Mouse (Mus musculus) gastrocnemius, adult 8-10 months (tissue): Measurements from ENCODE around the gene Phyhd1. TPM values are rescaled to one million over a fixed set of nuclear protein-coding genes. Genes with fewer than 3 reads are reported as not detected.

ENCODE experiments used
- DNase-seq, 2 experiments: peaks; one replicate each; pipeline ENCODE4 v3.0.0; 2022; ENCODE audit warnings: low spot score in 2 of 2
- total RNA-seq, 4 experiments: library from RNA; stranded (reverse); gene quantifications; 2 replicates each; pipeline ENCODE4 v1.2.4; 2022

The Phyhd1 gene
- total RNA-seq, 4 experiments from 2014 or later: 7.7 to 14.2 (median 11.0) TPM

DNA sequence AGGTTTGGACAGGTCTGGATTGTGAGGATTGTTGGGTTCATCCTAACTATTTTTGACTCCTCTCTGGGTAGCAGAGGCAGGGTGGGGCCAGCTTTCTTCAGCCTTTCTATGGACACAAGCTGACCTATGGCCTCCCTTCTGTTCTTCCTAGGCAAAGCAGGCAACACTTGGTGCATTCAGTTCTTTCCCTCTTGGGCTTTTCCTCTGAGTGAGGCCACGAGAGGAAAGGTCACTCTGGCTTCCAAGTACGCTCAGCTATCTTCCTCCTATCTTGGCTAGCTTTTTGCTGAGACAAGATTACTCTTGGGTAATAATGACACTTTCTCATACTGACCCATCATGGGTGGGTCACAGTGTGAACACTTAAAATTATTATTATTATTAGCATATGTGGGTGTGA lies 17.2 kb downstream of the Phyhd1 start:
- no peak for DNase-seq

DNA sequence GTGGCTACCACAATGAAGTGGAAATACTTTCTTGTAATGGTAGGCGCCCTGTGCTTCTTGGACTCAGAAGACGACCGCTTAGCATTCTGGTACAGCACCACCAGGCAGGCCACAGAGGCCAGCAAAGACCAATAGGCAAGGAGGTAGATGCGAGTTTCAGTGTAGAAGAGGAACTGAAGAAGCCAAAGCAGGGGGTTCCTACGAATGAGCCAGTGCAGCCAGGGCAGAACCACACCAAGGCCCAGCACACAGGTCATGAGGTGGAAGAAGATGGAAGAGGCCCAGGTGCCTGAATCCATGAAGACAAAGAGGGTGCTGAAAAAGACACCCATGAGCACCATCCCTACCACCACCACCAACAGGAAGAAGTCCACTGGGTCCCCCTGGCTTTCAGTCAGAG lies 19.0 kb downstream of the Phyhd1 start:
- no peak for DNase-seq

DNA sequence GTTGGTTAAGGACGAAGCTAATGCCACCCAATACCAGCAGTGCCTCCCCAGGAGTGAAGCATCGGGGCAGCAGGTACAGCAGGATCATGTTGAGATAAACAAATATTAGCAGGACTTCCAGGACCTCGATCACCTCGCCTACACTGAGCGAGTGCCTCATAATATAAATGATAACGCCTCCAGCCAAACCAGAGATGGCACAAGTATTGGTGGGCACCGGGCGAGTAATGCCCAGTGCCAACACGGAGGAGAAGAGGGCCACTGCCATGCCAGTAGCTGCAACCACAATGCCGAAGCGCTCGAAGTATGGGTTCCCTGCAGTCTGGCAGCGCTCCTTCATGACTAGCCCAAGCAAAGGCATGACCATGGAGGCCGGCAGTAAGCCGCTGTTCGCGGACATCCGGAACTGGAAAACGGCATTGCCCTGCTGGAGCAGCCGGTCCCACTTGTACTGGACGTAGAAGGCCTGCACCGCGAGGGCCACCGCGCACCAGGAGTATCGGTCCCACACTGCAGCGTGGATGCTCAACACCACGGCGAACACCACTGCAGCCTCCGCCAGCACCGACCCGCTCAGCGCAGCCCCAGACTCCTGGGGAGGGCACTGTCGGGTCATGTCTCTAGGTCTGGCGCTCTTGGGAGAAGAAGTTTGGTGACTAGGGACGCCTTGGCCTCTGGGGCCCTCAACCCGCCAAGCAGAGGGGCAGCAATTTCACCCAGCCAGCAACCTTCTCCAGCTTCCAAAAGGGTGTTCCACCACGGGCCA lies 19.6 kb downstream of the Phyhd1 start:
- DNase-seq: no peak

DNA sequence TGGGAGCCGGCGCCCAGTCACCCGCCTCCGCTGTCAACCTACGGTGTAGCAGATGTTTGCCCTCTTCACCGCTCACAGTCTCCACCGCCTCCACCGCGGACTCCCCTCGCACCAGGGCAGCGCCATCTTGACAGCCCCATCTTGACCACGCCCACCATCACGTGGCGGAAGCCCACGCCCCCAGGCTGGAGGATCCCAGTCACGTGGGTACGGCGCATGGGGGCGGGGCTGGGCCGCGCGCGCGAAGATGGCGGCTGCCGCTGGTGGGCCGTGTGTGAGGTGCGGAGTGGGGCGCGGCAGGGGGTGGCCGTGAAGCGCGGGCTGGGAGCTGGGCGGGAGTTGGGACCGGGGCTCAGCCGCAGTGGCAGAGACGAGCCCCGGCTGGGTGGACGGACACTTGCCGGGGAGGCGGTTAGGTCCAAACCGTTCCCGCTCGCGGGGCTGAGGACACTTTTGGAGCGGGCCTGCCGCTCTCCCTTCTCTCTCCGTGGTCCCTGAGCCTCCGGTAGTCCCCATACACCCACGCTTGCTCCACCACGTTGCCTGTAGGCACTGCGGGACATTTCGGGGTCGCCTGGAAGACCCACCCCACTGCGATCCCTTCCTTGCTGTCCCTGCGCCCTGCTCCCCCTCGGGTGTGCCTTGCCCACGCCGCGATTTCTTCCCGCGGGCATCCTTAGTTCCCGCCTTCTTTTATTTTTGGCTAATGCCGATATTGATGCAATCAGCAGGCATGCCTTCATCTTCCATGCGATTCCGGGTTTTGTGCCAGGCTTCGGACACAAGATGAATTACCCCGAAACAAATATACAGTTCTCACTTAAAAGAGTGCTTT lies 20.4 kb downstream of the Phyhd1 start, which contains the start of the genes Dolk and Nup188:
TSS of gene Dolk (minus strand) at position 143 of the 835 bp plus-strand sequence.
TSS of gene Nup188 (plus strand) at position 206 of the 835 bp plus-strand sequence.
- peak; percentile 92 to 94 for DNase-seq

DNA sequence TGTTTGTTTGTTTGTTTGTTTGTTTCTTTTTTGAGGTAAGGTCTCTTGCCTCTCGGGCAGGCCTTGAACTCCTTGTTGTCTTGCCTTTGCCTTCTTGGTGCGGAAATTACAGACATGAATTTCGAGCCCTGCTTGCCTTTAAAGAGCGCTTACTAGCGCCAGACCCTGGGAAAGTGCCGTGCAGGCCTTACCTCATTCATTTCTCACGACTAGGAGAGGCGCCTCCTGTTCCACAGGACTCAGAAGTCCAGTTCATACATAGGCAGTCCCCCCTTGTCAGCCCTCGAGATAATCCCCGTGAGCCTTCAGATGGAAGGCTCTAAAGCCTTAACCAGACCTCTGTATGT lies 21.0 kb downstream of the Phyhd1 start:
- DNase-seq: no peak

DNA sequence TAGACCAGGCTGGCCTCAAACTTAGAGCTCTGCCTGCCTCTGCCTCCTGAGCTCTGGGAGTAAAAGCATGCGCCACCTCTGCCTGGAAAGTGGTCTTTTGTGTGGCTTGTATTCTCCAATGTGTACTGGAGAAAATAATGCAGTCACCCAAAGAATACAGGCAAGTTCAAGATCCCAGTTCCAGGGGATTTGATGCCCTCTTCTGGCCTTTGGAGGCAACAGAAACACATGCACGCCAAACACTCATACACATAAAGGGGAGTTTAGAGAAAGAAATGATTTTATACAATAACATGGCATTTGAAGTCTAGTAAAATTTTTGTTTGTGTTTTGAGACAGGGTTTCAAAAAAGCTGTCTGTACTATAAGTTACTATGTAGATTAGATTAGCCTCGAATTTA lies 33.5 kb downstream of the Phyhd1 start:
- no peak for DNase-seq

DNA sequence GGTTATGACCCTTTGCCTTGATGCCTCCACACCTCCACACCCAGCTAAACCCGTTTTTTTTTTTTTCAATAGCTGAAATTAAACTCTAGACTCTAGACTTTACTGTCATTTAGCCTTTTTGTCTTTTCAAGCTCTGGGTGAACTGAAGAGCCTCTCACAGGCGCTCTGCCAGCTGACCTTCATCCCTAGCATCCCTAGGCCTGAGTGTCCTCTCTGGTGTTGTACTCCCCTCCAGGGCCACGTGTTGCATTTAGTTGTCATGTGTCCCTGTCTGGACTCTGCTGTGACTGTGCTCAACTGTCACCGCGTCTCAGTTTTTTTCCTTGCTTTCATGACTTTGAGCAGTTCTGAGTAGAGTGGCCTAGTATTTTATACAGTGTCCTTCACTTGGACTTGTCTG lies 34.0 kb downstream of the Phyhd1 start:
- DNase-seq: no peak

DNA sequence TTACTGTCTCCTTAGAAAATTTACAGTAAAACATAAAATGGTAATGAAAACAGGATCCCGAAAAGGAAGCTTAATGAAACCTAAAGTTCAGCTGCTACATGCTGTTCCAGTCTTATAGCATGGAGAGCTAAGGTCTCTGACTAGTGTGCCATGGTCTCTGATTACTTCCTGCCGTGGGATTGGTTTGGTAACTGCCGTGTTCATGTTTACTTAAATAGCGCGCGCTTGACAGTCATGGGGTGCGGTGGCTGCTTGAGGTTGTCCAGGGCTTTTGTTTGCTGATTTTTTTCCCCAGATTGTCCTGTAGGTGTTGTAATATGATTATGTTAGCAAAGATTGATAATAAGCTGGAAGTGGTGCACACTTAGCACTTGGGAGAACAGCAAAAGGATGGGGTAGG lies 40.1 kb downstream of the Phyhd1 start:
- DNase-seq: no peak

DNA sequence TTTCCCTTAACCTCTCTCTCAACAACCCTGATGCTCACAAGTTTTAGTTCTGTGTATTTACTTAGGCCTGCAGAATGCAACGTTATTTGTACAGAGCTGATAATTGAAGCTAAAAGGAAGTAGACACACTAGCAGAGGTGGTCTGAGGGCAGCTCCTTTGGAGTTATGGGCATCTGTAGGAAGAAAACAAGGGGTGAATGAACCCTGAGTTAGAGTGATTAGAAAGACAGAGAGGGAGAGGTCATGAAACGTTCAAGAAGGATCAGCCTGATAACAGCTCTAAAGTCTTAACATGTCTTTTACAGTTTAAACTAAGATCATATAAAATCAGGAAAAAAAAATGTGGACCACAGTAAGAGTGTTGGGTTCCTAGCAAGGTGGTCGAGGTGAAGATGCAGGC lies 43.3 kb downstream of the Phyhd1 start:
- DNase-seq: no peak

DNA sequence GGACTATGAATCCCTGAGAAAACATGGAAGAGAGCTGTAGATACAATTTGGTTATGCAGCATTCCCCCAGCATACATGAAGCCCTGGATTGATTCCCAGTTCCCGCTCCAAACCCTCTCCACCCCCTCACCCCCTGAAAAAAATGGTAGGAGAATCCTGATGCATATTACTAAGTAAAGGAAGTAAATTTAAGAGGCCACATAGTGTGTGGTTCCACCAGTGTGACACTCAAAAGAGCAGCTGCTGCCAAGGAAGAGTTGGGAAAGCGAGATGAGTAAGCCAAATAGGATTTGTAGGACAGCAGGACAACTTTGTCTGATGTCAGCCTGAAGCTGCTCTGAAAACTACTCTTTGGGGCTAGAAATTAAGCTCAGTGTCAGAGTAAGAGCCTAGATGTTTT lies 45.5 kb downstream of the Phyhd1 start:
- DNase-seq: no peak

DNA sequence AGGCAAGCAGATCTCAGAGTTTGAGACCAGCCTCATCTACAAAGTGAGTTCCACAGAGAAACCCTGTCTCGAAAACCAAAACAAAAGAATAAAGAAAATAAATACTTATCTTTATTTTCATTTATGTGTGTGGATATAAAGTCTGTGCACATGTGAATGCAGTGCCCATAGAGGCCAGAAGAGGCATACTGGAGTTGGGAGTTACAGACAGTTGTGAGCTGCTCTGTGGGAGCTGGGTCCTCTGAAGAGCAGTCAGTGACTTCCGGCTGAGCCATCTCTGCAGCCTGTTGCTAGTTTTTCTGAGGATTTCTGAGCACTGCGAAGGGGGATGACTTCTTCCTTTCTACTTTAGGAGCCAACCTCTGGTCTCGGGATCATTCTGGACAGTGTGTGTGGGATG lies 50.1 kb downstream of the Phyhd1 start:
- no peak for DNase-seq

DNA sequence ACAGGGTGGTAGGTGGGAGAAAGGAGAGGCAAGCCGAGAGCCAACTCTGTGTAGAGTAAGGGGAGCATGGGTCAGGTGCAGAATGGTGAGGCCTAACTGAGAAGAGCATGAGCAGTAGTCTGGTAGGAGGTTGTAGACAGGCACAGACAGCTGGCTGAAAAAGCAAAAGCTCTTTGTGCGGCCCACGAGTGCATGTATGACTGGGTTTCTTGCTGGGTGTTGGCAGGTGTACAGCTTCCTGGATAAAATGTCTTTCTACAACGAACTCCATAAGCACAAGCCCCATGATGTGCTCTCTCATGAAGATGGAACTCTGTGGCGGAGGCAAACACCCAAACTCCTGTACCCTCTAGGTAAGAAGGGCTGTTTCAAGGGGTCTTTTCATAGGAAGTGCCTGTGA lies 51.0 kb downstream of the Phyhd1 start:
- no peak for DNase-seq

DNA sequence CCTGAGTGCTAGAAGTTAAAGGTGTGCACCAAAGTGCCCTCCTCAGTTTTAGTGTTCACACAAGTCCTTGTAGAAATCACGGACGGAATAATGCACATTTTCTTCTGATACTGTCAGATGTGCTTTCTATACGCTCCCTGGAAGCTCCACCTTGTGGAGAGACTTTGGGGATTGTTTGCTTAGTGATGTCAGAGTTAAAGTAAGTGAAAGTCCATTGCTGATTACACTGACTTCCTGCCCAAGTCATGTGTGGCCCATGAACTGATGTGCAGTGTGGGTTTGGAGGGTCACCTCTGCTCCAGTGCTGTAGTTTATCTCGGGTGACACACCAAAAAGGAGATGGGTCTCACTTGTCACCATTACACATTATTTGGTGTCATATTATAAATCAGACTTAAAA lies 53.3 kb downstream of the Phyhd1 start:
- no peak for DNase-seq

DNA sequence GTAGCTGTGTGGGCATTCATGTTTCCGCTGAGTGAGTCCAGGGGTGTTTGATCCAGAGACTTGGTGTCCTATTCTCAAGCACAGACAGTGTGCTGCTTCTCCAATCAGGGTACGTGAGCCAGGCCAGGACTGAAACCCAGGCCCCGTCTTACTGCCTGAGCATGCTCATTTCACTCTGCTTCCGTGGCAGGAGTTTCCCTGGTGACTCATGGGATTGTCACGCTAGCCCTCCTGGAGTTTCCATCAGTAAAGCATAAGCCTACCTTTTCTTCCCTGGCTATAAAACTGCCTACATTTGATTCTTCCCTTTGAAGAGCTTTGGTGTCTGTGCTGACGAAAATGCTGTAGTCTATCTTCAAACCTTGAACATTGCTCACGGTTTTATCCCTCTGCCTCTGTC lies 57.1 kb downstream of the Phyhd1 start:
- DNase-seq: no peak

DNA sequence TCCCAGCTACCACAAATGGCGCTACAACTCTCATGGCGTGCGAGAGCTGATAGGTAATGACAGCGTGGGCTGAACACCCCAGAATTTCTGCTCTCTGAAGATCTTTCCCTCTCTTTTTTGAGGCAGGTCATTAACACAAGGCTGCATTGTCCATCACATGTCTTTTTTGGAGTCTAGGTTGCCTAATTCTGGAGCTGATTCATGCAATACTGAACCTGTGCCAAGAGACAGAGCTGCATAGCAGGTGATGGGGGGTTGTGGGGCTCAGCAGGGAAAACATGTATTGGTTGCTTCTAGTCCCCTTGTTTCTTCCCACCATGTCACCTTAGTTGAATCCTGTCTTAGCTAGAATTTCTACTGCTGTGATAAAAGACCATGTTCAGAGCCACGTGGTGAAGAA lies 59.3 kb downstream of the Phyhd1 start:
- no peak for DNase-seq

DNA sequence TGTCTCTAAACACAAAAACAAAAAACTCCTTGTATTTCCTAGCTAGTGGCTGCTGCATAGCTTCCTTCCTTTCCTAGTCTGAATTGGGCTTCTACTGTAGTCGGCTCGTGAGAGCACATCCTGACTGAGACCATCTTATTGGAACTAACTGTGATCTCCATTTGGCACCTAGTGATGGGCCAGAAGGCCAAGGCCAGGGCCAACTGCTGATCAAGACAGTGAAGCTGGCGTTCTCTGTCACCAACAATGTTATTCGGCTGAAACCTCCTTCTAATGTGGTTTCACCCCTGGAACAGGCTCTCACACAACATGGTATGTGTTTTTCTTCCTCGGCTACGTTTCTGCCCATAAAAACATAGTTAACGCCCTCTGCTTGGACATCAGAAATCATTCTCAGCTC lies 61.3 kb downstream of the Phyhd1 start:
- DNase-seq: no peak

DNA sequence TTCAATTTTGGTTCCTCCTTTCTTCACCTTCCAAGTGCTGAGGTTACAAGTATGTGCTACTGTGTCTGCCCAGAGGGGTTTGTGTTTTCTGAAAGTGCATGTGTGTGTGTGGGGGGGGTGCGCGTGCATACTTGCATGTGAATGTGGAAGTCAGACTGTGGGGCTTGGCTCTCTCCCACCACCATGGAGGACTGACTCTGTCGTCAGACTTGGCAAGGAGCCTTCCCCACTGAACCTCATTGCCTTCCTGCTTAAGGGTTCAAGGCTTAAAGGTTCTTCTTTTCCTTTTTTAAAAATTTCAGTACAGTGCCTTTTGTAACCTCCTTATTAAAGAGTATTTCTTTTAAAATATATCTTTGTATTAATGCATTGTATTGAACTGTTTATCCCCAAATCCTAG lies 62.8 kb downstream of the Phyhd1 start:
- no peak for DNase-seq

Other genes starting within 250 kb of the Phyhd1 start
- gene Wdr34, start 217.3 kb upstream of the Phyhd1 start, total RNA-seq: 1 to 10 TPM; 3.9 to 5.6 (median 4.3) TPM
- 100 to 1,000 TPM; 106 to 121 (median 118) TPM for gene Set, start 208.8 kb upstream of the Phyhd1 start, total RNA-seq
- gene Pkn3, start 188.5 kb upstream of the Phyhd1 start, total RNA-seq: 1 to 10 TPM; 2.1 to 3.2 (median 2.7) TPM
- 1 to 10 TPM; 3.1 to 3.9 (median 3.4) TPM for gene Zdhhc12, start 172.6 kb upstream of the Phyhd1 start, total RNA-seq
- gene Zer1, start 141.6 kb upstream of the Phyhd1 start, total RNA-seq: 10 to 100 TPM; 23.5 to 24.8 (median 24.3) TPM
- gene Tbc1d13, start 132.5 kb upstream of the Phyhd1 start, total RNA-seq: 10 to 100 TPM; 11.1 to 13.9 (median 11.2) TPM
- 10 to 100 TPM; 50.3 to 59.4 (median 56.9) TPM for gene Endog, start 94.7 kb upstream of the Phyhd1 start, total RNA-seq
- 1 to 10 TPM; 3.4 to 5.1 (median 4.3) TPM for gene Spout1, start 87.7 kb upstream of the Phyhd1 start, total RNA-seq
- gene Kyat1, start 60.4 kb upstream of the Phyhd1 start, total RNA-seq: 10 to 100 TPM; 23.0 to 28.7 (median 26.8) TPM
- 10 to 100 TPM; 13.2 to 20.1 (median 15.3) TPM for gene Lrrc8a, start 28.5 kb upstream of the Phyhd1 start, total RNA-seq
- gene Gm28035, start 25.6 kb upstream of the Phyhd1 start, total RNA-seq: under 1 TPM in 3 of 4 experiments, not detected in 1; 0.22 to 0.78 (median 0.40) TPM
- gene Gm28038, start 14.8 kb downstream of the Phyhd1 start, total RNA-seq: not detected
- 10 to 100 TPM; 20.5 to 26.2 (median 24.6) TPM for gene Dolk, start 20.1 kb downstream of the Phyhd1 start, total RNA-seq
- gene Nup188, start 20.2 kb downstream of the Phyhd1 start, total RNA-seq: 1 to 10 TPM; 6.0 to 8.8 (median 7.2) TPM
- gene Sh3glb2, start 93.1 kb downstream of the Phyhd1 start, total RNA-seq: 10 to 100 TPM; 15.3 to 18.5 (median 16.8) TPM
- 10 to 100 TPM; 13.2 to 29.8 (median 17.4) TPM for gene Miga2, start 98.0 kb downstream of the Phyhd1 start, total RNA-seq
- gene Dolpp1, start 126.1 kb downstream of the Phyhd1 start, total RNA-seq: 1 to 10 TPM; 3.9 to 4.5 (median 4.1) TPM
- 100 to 1,000 TPM; 355 to 420 (median 382) TPM for gene Crat, start 149.6 kb downstream of the Phyhd1 start, total RNA-seq
- 10 to 100 TPM; 55.6 to 70.0 (median 63.9) TPM for gene Ptpa, start 149.8 kb downstream of the Phyhd1 start, total RNA-seq
- 1 to 10 TPM in 3 of 4 experiments, under 1 TPM in 1; 0.96 to 1.7 (median 1.4) TPM for gene Ier5l, start 208.0 kb downstream of the Phyhd1 start, total RNA-seq